Mouse (Mus musculus): ENCODE measurements around the gene Kif21a. TPM values are rescaled to one million over a fixed set of nuclear protein-coding genes. Genes with fewer than 3 reads are reported as not detected.

Kif21a gene
- total RNA-seq (2012; rRNA removed), result not detected in 2 replicates
- polyA plus RNA-seq (2012; ENCODE audit: insufficient read depth in 1 of 2, insufficient read length in 2 of 2, low read depth in 1 of 2, low replicate concordance in 2 of 2, missing spikeins in 1 of 2), result not detected

GRCm38 (mm10) chr15:91049496-91050441 lies at the start of gene Kif21a:
Kif21a (minus strand) TSS chr15:91049948.
- Histone ChIP-seq H3K27ac (ENCODE audit: control insufficient read depth, low read depth, low read length) (no peak within 1 kb of the TSS), H3K4me3 (ENCODE audit: control insufficient read depth in 1 of 2, insufficient read depth in 1 of 2, low read depth in 2 of 2, low read length in 2 of 2) (no peak within 1 kb of the TSS), H3K79me2 (ENCODE audit: control insufficient read depth, insufficient read depth, low read length, poor library complexity) (no peaks in the 10 kb centered on the region), H3K9ac (ENCODE audit: control insufficient read depth, low read depth, low read length, poor library complexity, severe bottlenecking) (no peak within 1 kb of the TSS), H3K27me3 (ENCODE audit: control insufficient read depth in 1 of 2, insufficient read depth in 2 of 2, low read length in 2 of 2) (no peaks in the 10 kb centered on the region), H3K4me1 (ENCODE audit: control insufficient read depth in 1 of 2, insufficient read depth in 2 of 2, low read length in 2 of 2) (no peaks in the 10 kb centered on the region), H3K36me3 (ENCODE audit: control insufficient read depth in 1 of 2, insufficient read depth in 2 of 2, low read length in 2 of 2) (no peaks in the 10 kb centered on the region), H3K9me3 (replicated peaks; ENCODE audit: insufficient read depth, low read length) (no peaks in the 10 kb centered on the region)
- DNase-seq (ENCODE audit: low read depth, low spot score), result no peak
- no peak for TF ChIP-seq SIN3A (IDR thresholded peaks at IDR 0.05; ENCODE audit: low read length)
- no peak for TF ChIP-seq MAZ (IDR thresholded peaks at IDR 0.05; ENCODE audit: low read depth, low read length)
- TF ChIP-seq HCFC1 (IDR thresholded peaks at IDR 0.05; ENCODE audit: low read depth, low read length), result no peak

- H3K27ac ChIP-seq (ENCODE audit: control insufficient read depth, low read depth, low read length), result no peak overlapping the region
- no peak for DNase-seq (ENCODE audit: low read depth, low spot score)
- no peak overlapping the region for H3K4me3 ChIP-seq (ENCODE audit: control insufficient read depth in 1 of 2, insufficient read depth in 1 of 2, low read depth in 2 of 2, low read length in 2 of 2)
- H3K27me3 ChIP-seq (ENCODE audit: control insufficient read depth in 1 of 2, insufficient read depth in 2 of 2, low read length in 2 of 2), result no peaks in the 10 kb centered on the region
- H3K9me3 ChIP-seq (replicated peaks; ENCODE audit: insufficient read depth, low read length), result no peaks in the 10 kb centered on the region
- H3K9ac ChIP-seq (ENCODE audit: control insufficient read depth, low read depth, low read length, poor library complexity, severe bottlenecking), result no peak overlapping the region
- H3K36me3 ChIP-seq (ENCODE audit: control insufficient read depth in 1 of 2, insufficient read depth in 2 of 2, low read length in 2 of 2), result no peaks in the 10 kb centered on the region
- TF ChIP-seq BHLHE40 (IDR thresholded peaks at IDR 0.05; ENCODE audit: borderline replicate concordance, low read depth, low read length) (no peak), SIN3A (IDR thresholded peaks at IDR 0.05; ENCODE audit: low read length) (no peak), CHD1 (IDR thresholded peaks at IDR 0.05; ENCODE audit: low read depth, low read length) (no peak), RAD21 (IDR thresholded peaks at IDR 0.05; ENCODE audit: low read depth, low read length) (no peak), GATA1 (IDR thresholded peaks at IDR 0.05; ENCODE audit: low read depth, low read length) (no peak)
- no peaks in the 10 kb centered on the region for H3K4me1 ChIP-seq (ENCODE audit: control insufficient read depth in 1 of 2, insufficient read depth in 2 of 2, low read length in 2 of 2)
- H3K79me2 ChIP-seq (ENCODE audit: control insufficient read depth, insufficient read depth, low read length, poor library complexity), result no peaks in the 10 kb centered on the region
Observed at GRCm38 (mm10) chr15:91096606-91097005, 46.9 kb upstream of the Kif21a start.

- H3K4me1 ChIP-seq (ENCODE audit: control insufficient read depth in 1 of 2, insufficient read depth in 2 of 2, low read length in 2 of 2), result no peaks in the 10 kb centered on the region
- H3K36me3 ChIP-seq (ENCODE audit: control insufficient read depth in 1 of 2, insufficient read depth in 2 of 2, low read length in 2 of 2), result no peaks in the 10 kb centered on the region
- no peak overlapping the region for H3K9ac ChIP-seq (ENCODE audit: control insufficient read depth, low read depth, low read length, poor library complexity, severe bottlenecking)
- no peaks in the 10 kb centered on the region for H3K9me3 ChIP-seq (replicated peaks; ENCODE audit: insufficient read depth, low read length)
- TF ChIP-seq HCFC1 (IDR thresholded peaks at IDR 0.05; ENCODE audit: low read depth, low read length) (no peak), RAD21 (IDR thresholded peaks at IDR 0.05; ENCODE audit: low read depth, low read length) (no peak), SMC3 (IDR thresholded peaks at IDR 0.05; ENCODE audit: low read depth, low read length) (no peak), ZC3H11A (IDR thresholded peaks at IDR 0.05; ENCODE audit: low read depth, low read length) (no peak), UBTF (IDR thresholded peaks at IDR 0.05; ENCODE audit: borderline replicate concordance, insufficient read depth, low read depth, low read length) (no peak), RCOR1 (IDR thresholded peaks at IDR 0.05; ENCODE audit: low read depth, low read length) (no peak), ETS1 (IDR thresholded peaks at IDR 0.05; ENCODE audit: low read depth, low read length) (no peak)
- DNase-seq (ENCODE audit: low read depth, low spot score), result no peak
- H3K4me3 ChIP-seq (ENCODE audit: control insufficient read depth in 1 of 2, insufficient read depth in 1 of 2, low read depth in 2 of 2, low read length in 2 of 2), result no peak overlapping the region
- no peak overlapping the region for H3K27ac ChIP-seq (ENCODE audit: control insufficient read depth, low read depth, low read length)
- no peaks in the 10 kb centered on the region for H3K27me3 ChIP-seq (ENCODE audit: control insufficient read depth in 1 of 2, insufficient read depth in 2 of 2, low read length in 2 of 2)
- no peaks in the 10 kb centered on the region for H3K79me2 ChIP-seq (ENCODE audit: control insufficient read depth, insufficient read depth, low read length, poor library complexity)
Observed at GRCm38 (mm10) chr15:91089427-91089826, 39.7 kb upstream of the Kif21a start.
